Mouse (Mus musculus) erythroblast, adult 5-6 weeks (primary cell): ENCODE measurements around the gene Rapgef4. TPM values are rescaled to one million over a fixed set of nuclear protein-coding genes. Genes with fewer than 3 reads are reported as not detected.

ENCODE experiments used
- ATAC-seq: replicated peaks from 2 replicates; pipeline ENCODE4 v1.8.0; 2016; ENCODE audit warnings: moderate number of reproducible peaks, mild to moderate bottlenecking, moderate TSS enrichment, inconsistent platforms; ENCODE audit not compliant: poor library complexity, low FRiP score, severe bottlenecking
- total RNA-seq, 2 experiments: library from RNA; stranded (forward) in 1 of 2; stranded (reverse) in 1 of 2; fragments of 150-400 nt in 1 of 2; fragments of 200-764, 138-1000 nt in 1 of 2; gene quantifications; 2 replicates each; pipeline versions ENCODE4 v1.2.3 to v1.2.4; 2015 to 2017; ENCODE audit warnings: low replicate concordance in 2 of 2

Gene Rapgef4
- total RNA-seq, 2 experiments from 2014 or later: 4.8 TPM; not detected in 1

DNA sequence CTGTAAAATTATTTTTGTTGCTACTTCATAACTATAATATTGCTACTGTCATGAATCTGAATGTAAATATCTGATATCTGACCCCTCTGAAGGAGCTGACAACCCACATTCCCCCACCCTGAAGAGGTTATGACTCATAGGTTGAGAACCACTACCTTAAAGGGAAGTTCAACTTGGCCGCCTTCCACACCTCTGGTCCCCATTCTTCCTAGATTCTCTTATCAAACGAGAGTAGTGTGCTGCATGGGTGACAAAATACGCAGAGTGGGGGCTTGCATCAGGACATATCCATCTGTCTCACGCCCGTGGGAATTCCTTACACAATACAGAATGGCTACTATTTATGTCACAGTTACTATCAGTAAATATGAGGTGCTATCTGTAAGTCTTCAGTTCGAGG, 221.2 kb downstream of the Rapgef4 start:
- ATAC-seq: no peak

DNA sequence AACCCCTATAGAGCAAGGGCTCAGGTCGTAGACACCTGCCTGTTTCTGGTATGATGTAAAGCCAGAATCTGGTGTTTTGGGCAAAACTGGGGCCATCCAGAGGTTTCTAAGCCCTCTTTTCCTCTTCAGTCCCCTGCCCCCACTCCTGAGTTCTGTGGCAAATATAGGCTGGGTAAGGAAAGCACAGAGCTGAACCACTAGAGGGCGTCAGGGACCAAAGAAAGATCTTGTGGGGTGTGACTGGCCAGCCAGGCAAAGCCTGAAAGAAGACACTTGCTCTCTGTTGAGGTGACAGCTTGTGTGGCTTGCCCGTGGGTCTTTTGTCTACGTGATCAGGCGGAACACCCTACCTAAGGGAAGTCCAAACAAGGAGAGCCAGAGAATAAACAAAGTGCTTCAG, 222.6 kb downstream of the Rapgef4 start:
- no peak for ATAC-seq

DNA sequence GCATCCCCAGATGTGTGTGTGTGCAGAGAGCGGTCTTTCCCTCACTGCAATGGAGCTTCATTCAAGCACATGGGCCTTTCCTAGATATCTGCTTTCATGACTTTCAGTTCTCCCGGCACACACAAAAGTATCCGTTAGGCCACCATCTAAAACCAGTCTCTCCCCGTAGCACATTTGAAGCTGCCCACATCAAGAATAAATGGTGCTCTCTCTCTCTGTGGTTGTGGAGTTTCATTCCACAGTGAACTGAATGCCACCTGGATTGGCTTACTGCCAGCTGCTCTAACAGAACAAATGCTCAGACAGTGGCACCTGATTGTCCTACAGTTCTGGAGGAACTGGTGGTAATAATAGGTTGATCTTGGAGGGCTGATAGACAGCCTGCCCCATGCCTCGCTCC, 224.8 kb downstream of the Rapgef4 start:
- ATAC-seq: no peak

DNA sequence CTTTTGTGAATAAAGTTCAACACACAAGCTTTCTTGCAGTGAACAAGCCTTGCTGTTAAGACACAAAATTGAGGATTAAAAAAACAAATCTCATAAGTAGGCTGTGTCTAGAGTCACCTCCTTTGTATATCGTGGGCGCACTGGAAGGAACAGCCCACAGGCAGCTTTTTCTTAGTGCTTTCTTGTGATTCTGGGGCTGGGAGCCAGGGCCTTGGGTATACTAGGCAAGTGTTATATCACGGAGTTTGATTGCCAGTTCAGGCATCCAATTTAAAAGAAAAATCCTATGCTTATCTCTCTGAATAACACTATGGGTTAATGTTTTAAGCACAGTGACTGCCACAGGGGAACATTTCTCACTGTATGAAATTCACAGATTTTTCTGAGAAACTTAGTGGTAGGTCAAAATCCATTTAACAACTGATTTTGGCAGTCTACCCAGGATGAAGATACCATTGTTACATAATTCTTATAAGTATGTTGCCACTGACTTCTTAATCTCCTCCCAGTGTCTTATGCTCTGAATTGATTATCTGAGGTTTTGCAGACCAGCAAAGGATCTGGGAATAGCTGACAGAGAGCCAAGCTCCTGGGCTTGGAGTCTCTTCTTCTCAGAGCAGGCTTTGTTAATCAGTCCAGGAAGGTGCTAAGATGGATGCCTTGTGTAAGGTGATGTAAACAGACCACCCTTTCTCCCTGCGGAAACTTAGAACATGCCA, 225.6 kb downstream of the Rapgef4 start:
- ATAC-seq: no peak

DNA sequence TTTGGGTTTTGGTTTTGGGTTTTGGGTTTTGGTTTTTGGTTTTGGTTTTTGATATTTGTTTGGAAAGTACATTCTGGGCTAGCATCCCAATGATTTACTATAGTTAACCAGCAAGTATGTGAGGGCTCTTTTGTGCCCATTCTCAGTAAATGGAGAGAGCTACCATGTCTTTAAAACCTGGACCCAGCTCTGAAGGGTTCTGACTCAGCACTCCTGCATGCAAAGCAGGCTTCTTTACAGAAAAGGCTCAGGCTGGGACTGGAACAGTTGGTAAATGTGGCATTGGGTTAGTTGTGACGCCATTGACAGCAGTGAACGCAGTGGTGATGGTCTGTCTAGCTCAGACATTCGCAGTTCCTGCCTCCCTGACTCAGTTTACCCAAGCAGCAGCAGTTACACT, 236.3 kb downstream of the Rapgef4 start:
- ATAC-seq: no peak

DNA sequence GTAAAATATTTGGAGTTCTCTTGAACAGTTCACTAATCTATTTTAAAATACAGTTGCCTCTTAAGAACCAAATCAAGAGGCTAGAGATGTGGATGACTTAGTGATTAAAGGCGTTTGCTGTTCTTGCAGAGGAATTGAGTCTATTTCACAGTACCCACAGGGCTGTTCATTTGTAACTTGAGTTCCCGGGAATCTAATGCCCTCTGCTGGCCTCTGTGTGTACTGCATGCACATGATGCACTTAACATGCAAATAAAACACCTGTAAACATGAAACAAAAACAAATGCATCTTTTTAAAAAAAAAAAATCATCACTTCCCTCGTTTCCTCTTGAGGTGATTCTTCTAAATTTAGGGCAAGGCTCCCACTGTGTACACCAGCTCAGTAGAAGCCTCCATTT, 238.9 kb downstream of the Rapgef4 start:
- ATAC-seq: no peak

DNA sequence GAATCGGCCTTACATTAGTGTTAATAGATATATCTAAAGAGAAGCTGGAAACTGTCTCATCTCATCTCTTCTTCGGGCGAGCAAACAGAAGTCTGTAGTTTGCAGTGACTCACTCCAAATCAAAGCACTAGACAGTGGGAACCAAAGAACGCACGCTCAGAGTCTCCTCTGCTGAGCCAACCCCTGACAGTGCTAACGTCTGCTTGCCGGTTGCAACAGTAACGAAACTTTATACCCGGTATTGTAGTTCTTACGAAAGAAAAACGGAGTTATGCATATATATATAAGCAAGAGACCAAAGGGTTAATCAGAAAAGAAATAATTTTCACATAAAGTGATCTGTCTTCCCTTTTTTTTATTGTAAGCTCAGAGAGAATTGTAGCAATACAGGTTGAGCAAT, 240.2 kb downstream of the Rapgef4 start:
- no peak for ATAC-seq

DNA sequence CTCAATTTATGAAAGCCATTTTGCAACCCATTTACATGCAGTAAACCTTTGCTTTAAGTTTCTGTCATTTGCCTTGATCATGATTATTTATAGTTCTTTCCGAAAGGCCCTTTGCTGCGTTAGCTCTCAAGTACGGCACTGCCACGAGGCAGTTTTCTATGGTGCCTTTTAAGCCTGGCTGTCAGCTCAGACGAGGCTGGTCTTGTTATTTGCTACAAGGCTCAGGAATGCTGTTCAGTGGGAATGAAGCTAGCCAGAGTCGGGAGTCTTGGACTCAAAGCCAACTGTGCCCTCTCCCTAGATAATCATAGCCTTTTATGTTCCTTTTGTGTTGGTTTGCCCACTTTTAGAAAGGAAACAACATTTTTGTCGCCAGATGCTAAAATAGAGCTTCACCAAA, 240.7 kb downstream of the Rapgef4 start:
- no peak for ATAC-seq

DNA sequence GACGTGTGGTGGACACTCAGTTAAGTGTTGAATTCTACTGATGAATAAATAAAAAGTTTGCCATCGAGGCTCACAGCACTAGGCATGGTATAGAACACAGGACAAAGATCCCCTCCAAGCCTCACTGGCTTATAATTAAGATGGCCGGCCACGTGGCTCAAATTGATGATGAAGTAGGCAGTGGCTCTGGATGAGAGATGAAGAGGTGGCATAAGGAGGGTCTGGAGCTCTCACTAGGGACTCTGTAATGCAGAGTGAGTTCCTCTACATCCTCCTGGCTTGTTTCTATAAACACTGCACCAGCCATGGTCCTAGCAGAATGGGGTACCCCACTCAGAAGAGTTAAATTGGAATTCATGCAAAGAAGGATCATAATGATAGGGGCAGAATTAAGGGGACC, 241.2 kb downstream of the Rapgef4 start:
- no peak for ATAC-seq

DNA sequence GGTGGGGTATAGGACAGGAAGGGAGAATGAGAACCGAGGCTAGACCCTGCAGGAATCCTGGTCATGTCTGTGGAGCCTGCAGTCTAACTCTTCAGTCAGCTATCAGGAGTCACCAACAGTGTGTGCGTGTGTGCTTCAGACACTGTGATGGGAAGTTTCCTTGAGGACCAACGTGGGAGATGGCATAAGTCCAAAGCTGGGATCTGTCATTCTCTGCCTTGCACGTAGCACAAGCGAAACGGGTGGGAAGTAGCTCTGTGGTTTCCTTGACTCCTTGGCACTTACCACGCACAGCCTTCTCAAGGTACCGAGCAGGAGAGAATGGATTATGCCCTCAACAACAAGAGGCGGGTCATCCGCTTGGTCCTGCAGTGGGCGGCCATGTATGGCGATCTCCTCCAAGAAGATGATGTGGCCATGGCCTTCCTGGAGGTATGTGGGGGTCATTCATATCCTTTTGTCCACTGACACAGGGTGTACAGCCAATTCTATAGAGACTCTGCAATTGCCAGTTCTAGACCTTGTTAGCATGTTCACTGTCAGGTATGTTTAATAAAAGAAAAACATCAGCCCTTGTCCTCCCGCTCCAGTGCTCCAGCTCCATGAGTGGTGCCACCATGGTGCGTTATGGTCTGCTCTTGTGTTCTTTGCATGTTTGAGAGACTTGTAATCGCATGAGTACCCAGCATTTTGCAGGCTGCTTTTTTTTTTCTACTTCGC, 241.9 kb downstream of the Rapgef4 start:
- no peak for ATAC-seq

DNA sequence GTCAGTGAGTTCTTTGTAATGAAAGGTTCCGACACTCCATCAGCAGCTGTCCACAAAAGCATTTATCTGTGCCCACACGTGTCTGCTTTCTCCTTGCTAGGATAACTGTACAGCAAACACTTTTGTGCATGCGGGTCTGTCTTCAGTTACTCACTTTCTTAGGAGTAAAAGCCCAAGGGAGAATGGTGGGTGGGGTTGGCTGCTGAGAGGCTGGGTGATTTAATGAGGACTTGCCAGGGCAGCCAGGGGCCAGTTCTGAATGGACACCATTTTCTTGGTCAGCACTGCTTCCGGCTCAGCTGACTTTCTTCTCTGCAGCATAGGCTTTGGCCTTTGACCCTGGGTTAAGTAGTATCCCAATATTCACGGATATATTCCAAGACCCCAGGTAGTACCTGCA, 242.4 kb downstream of the Rapgef4 start:
- no peak for ATAC-seq

DNA sequence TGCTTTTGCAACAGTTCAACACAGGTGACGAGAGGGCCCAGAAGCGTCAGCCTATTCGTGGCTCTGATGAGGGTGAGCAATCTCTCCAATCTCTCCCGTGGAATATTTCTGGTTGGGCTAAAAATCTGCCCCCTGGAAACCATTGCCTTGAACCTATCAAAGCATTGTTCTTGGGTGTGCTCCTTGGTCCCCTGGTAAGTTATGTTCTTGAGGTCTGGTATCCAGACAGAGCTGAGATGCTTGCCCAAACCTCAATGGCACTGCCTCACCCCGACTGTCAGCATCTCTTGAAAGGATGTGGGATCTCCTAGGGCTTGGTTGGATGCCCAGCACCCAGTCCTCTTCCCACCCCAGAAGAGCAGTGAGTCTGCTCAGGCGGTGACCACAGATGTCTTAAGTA, 245.0 kb downstream of the Rapgef4 start:
- no peak for ATAC-seq

DNA sequence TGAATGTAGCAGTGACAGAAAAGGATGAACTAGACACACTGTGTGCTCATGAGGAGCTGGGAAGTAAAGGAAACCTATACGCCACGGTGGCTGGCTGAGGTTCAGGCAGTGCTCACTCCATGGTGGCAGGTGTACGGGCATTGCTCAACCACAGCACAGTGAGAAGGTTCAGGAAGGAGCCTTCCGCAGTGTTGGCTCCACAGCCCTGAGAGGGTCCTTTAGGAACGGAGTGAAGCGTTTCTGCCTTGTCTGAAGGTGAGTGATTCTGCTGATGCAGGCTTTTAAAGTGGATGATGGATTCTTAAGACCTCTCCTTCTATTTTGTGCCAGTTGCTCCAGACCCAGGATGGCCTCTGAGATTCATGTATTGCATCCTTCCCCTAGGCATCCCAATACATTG, 246.4 kb downstream of the Rapgef4 start:
- no peak for ATAC-seq

DNA sequence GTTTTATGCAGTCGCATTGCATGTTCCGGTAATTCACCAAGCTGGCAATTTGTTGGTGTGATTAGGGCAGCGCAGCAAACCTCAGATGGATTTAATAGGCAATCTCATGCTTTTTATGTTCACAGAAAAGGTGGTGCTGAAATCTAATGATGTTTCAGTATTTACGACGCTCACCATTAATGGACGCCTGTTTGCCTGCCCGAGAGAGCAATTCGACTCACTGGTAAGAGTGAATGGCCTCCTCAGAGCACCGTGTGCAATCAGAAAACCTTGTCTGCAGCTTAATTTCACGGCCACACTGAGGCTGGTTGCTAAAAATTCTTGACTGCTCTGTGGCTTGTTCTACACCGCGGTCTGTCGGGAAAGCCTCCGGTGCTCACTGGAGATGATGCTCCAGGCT, 247.8 kb downstream of the Rapgef4 start:
- no peak for ATAC-seq

DNA sequence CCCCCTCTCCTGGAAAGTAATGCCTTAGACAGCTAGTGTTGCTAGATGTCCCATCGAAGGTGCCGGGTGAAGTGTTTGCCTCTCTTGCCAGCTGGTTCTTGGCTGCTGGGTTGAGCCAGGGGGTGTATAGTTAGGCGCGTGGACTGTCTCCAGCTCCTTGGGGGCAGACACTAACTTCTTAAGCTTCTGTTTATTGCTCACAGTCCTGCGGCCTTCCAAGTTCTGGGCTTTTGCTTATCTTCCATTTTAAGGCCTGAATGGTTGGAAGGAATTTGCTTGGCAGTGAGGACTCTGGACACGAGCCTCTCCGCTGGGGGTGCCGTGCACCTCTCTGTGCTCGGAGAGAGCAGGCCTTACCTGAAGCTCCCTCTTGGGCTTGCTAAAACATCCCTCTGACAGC, 249.5 kb downstream of the Rapgef4 start:
- no peak for ATAC-seq

DNA sequence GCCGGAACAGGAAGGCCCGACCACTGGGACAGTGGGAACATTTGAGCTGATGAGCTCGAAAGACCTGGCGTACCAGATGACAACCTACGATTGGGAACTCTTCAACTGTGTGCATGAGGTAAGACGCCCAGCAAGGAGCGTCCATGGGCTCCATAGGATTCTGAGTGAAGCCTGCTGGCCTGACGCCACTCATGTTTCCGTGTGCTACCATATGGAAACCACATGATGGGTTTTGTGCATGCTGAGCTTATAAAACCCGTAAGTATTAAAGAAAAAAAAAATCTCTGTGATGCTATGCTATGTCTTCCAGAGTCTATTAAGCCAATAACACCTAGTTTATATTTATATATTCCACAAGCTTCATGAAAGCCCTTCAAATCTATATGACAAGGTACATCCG, 253.0 kb downstream of the Rapgef4 start:
- no peak for ATAC-seq

DNA sequence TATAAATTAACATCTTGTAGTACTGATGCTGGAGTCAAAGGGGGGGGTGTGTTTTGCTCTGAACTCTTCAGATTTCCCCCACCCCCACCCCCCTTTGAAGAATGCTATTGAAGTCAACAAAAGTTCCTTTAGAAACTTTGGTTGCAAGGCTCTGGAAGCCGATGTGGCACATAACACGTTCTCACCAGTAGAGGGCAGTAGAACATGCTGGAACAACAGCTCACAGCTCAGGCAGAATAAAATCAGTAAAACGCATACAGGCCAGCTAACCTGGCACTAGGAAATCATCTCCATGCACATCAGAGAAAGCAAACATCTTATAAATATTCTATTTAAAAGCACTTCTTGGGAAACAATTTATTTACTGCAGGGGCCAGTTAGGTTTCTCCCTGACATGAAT, 253.9 kb downstream of the Rapgef4 start:
- peak; percentile 75; the same call in 1 of the 2 replicates for ATAC-seq

DNA sequence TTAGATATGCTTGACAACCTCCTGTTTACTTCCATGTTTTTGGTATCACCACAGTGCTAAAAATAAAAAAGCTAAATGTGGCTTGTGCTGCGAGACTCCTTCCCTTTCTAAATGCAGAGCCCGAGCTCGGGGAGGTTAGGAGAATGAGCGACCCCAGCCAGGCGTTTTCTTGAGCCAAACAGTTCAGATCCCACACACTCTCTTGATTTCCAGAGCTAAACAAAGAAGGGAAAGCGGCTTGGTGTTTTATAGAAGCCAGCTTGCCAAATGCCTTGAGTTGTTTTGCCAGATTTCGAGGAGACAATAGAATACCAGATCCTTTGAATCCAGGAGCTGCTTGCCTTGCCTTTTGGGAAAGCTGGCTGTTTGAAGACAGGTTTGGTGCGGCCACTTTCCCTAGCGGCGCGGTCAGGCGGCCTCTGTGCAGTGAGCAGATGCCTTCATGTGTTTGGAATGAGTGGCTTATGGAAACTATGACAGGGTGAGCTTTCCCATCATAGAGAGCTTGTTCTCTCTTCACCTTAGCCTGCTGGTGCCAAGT, 254.4 kb downstream of the Rapgef4 start:
- no peak for ATAC-seq

DNA sequence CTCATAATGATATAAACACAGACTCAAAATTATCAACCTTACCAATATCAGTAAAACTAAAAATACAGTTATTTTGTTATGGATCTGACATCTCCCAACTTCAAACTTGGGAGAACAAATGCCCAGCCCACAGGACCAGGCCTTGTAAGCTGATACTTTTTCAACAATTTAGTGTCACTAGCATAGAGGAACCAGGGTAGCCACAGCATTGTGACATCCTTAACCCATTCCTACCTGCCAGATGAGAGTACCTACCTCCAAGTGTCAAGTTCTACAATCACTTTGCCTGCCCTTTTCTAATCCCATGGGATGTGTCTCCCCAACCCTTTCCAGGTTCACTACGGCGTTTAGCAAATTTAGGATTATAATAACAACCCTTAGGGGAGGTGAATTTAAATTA, 257.4 kb downstream of the Rapgef4 start:
- no peak for ATAC-seq

DNA sequence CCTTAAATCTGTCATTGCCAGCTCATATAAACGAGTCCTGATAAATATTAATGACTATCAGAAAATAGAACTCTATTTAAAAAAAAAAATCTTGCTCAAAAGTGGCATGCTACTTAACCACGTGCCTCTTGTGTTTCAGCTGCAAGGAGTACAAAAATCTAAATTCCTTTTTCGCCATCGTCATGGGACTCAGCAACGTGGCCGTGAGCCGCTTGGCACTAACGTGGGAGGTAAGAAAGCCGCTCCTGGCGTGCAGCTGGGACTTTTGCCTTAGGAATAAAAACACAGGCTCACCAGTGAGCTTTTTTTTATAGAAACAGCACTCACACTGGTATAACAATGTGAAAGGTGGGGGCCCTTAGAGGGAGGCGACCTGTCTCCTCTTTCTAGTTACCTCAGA, 257.9 kb downstream of the Rapgef4 start:
- no peak for ATAC-seq

DNA sequence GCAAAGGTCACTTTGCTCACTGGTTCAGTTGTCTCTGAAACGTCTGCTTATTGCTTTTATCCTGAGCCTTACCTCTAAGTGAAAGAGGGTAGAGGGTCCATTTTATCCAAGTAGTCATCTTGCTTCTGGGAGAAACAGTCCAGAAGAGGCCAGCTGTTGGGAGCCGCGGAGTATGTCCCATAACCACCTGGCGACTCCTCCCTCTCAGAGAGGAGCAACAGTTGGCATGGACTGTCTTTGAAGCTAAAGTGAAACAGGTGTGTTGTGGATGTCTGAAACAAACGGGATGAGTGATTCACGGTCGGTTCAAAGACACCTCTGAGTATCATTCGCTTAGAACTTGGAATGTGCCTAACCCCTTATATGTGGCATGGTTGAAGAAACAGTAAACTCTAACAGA, 258.4 kb downstream of the Rapgef4 start:
- ATAC-seq: no peak
